Comparison of ENCODE assay signal across 19 mouse cellular contexts in the genomic region with DNA sequence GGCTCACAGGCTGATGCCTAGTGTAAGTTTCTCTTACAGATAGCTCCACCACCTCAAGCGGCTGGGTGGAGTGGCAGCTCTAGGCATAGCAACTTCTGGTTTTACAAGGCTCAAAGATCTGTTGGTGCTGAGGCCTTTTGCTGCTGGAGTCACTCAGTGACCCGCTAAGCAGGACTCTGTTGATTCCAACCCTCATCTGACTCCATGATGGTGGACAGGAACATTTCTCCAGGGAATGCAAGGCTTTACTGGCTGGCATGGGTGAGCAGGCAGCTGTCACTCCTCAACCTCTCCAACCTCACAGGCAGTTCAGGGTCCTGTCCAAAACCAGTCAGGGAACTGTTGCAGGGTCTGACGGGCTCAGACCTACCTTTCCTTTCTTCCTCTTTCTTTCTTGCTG. TPM values are rescaled to one million over a fixed set of nuclear protein-coding genes. Genes with fewer than 3 reads are reported as not detected.
DNase-seq lines count a peak whose midpoint lies in the region; ATAC-seq and TF ChIP-seq lines count a peak whose summit lies in the region.
"Had no signal": no experiment of that assay in that cellular context is flagged by ENCODE, and none has a peak within 500 bp of the region (broad histone marks: within the 10 kb centered on the region; RNA-seq: fewer than 3 reads in every experiment).

No protein-coding gene starts in this region.

- no peak for TF ChIP-seq CTCF in layer of hippocampus, adult 2 months (conservative IDR thresholded peaks at IDR 0.05)

- peak overlapping the region; percentile 91 for H3K27ac ChIP-seq in layer of hippocampus, adult 2 months
- H3K27ac ChIP-seq: embryonic facial prominence, embryonic 13.5 days; forebrain, embryonic 13.5 days; hindbrain, embryonic 13.5 days; hindbrain, postnatal 0 days had no signal

- H3K4me3 ChIP-seq in layer of hippocampus, adult 2 months = no peak overlapping the region
- H3K4me3 ChIP-seq: embryonic facial prominence, embryonic 13.5 days; forebrain, embryonic 13.5 days; heart, embryonic 12.5 days; hindbrain, embryonic 13.5 days had no signal

- ATAC-seq in common myeloid progenitor, adult 5-6 weeks (replicated peaks; ENCODE audit: low read depth, poor library complexity, severe bottlenecking) = 0 out of 2 replicates have a peak, but pooled peaks have one; percentile 26
- 0 out of 4 replicates have a peak, but pooled peaks have one; percentile 13 to 19 for ATAC-seq in hematopoietic stem cell, adult 5-6 weeks (replicated peaks in 1 of 2; ENCODE audit: insufficient read depth in 1 of 2, low FRiP score in 2 of 2, low TSS enrichment in 1 of 2, low read depth in 1 of 2, poor library complexity in 2 of 2, severe bottlenecking in 2 of 2)
- ATAC-seq: activated CD4-positive, CD25-positive, alpha-beta regulatory T cell, adult 4 months; forebrain, embryonic 13.5 days; forebrain, postnatal 0 days; hindbrain, postnatal 0 days had no signal

- no peak for DNase-seq in layer of hippocampus, adult 2 months (ENCODE audit: low spot score in 2 of 2)
- no peak for DNase-seq in layer of hippocampus, adult 8-10 months (ENCODE audit: low spot score in 2 of 2)
- DNase-seq in urinary bladder, postnatal 14 days (ENCODE audit: low spot score) = no peak
- DNase-seq in thymus, postnatal 0 days (ENCODE audit: low spot score) = no peak
- DNase-seq in cerebellum, adult 9-10 months = no peak
- DNase-seq: adrenal gland, postnatal 14 days; cerebellum, adult 11-12 months; cerebellum, adult 9-11 months; forebrain, postnatal 0 days; gastrocnemius, postnatal 14 days; heart, postnatal 36 days had no signal

RNA-seq across cellular contexts. Expression of gene Pdap1, which starts 9.0 kb away (rescaled TPM):
- total RNA-seq in layer of hippocampus, adult 2 months (2021) = 10 to 100 TPM; 95.2 to 97.8 TPM
- 10 to 100 TPM; 70.8 to 100.0 (median 83.5) TPM for total RNA-seq in layer of hippocampus, adult 8-10 months (2022)
- 164 and 249 TPM in 2 replicates for total RNA-seq in common myeloid progenitor, adult 5-6 weeks (2017)
- total RNA-seq in hematopoietic stem cell, adult 5-6 weeks (2017) = 106 and 177 TPM in 2 replicates
- polyA plus RNA-seq in thymus, postnatal 0 days (2015; fragmentation: Nextera tagmentation; extraction: Ambion mirVana) = 66.2 and 73.5 TPM in 2 replicates

RNA-seq across cellular contexts. Expression of gene Bud31, which starts 9.2 kb away (rescaled TPM):
- 10 to 100 TPM; 67.4 to 73.4 TPM for total RNA-seq in layer of hippocampus, adult 2 months (2021)
- 10 to 100 TPM; 67.8 to 76.8 (median 73.0) TPM for total RNA-seq in layer of hippocampus, adult 8-10 months (2022)
- total RNA-seq in common myeloid progenitor, adult 5-6 weeks (2017) = 188 and 253 TPM in 2 replicates
- total RNA-seq in hematopoietic stem cell, adult 5-6 weeks (2017) = 236 and 293 TPM in 2 replicates
- 275 and 289 TPM in 2 replicates for polyA plus RNA-seq in thymus, postnatal 0 days (2015; fragmentation: Nextera tagmentation; extraction: Ambion mirVana)

RNA-seq across cellular contexts. Expression of gene Arpc1b, which starts 17.0 kb away (rescaled TPM):
- total RNA-seq in layer of hippocampus, adult 2 months (2021) = 10 to 100 TPM; 17.7 to 19.4 TPM
- 10 to 100 TPM; 16.9 to 66.2 (median 37.8) TPM for total RNA-seq in layer of hippocampus, adult 8-10 months (2022)
- 144 and 160 TPM in 2 replicates for total RNA-seq in common myeloid progenitor, adult 5-6 weeks (2017)
- total RNA-seq in hematopoietic stem cell, adult 5-6 weeks (2017) = 124 and 175 TPM in 2 replicates
- polyA plus RNA-seq in thymus, postnatal 0 days (2015; fragmentation: Nextera tagmentation; extraction: Ambion mirVana) = 563 and 603 TPM in 2 replicates

RNA-seq across cellular contexts. Expression of gene Ptcd1, which starts 35.9 kb away (rescaled TPM):
- 10 to 100 TPM; 21.8 to 24.9 TPM for total RNA-seq in layer of hippocampus, adult 2 months (2021)
- total RNA-seq in layer of hippocampus, adult 8-10 months (2022) = 10 to 100 TPM; 19.1 to 28.7 (median 24.0) TPM
- 15.1 and 15.3 TPM in 2 replicates for total RNA-seq in common myeloid progenitor, adult 5-6 weeks (2017)
- total RNA-seq in hematopoietic stem cell, adult 5-6 weeks (2017) = 16.7 and 20.0 TPM in 2 replicates
- polyA plus RNA-seq in thymus, postnatal 0 days (2015; fragmentation: Nextera tagmentation; extraction: Ambion mirVana) = 12.4 and 12.8 TPM in 2 replicates

RNA-seq across cellular contexts. Expression of gene Cpsf4, which starts 36.0 kb away (rescaled TPM):
- total RNA-seq in layer of hippocampus, adult 2 months (2021) = 10 to 100 TPM; 24.8 to 24.9 TPM
- 10 to 100 TPM; 24.9 to 30.7 (median 25.6) TPM for total RNA-seq in layer of hippocampus, adult 8-10 months (2022)
- total RNA-seq in common myeloid progenitor, adult 5-6 weeks (2017) = 38.3 and 45.7 TPM in 2 replicates
- total RNA-seq in hematopoietic stem cell, adult 5-6 weeks (2017) = 44.4 and 44.5 TPM in 2 replicates
- 56.4 and 58.2 TPM in 2 replicates for polyA plus RNA-seq in thymus, postnatal 0 days (2015; fragmentation: Nextera tagmentation; extraction: Ambion mirVana)
